Mouse (Mus musculus) liver, embryonic 14.5 days (tissue): Measurements from ENCODE around the gene Ttll2.
"Not testable (repeated sequence)": the region's sequence is repeated elsewhere in the genome, so short reads cannot be mapped to it uniquely, and the experiment has no call there.

Experiments used
- CTCF ChIP-seq: IDR thresholded peaks from 2 replicates; pipeline ENCODE4 v1.5.1; 2016; ENCODE audit warnings: antibody characterized with exemption, low read depth, control low read depth
- EP300 ChIP-seq: IDR thresholded peaks from 2 replicates; pipeline ENCODE4 v1.6.1; 2016; ENCODE audit warnings: antibody characterized with exemption, low read depth

DNA sequence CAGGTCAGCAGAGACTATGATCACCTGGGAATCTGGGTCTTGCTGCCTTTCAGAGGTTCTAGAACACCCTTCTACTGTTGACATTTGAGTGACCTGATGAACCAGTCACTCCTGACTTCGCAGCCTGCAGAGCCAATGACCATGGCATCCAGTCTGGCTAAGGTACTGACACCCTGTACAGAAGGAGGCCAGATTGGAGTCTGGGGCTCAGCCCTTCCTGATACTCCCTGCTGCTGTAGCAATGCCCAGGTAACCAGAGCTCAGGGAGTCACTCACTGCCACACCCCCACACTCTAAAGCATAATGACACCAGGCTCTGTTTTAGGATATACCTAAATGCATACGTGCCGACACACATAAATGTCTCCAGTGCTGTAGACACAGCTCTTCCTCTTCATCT lies 30.2 kb upstream of the Ttll2 start:
- TF ChIP-seq CTCF, EP300: not testable (repeated sequence)
